Mouse (Mus musculus) intestine, embryonic 16.5 days (tissue): ENCODE data around the gene Ap1g2. TPM values are rescaled to one million over a fixed set of nuclear protein-coding genes. Genes with fewer than 3 reads are reported as not detected.

Experiments
- ATAC-seq: fragments of 200-750 bp; cut with Nextera tagmentation; 2 replicates; pipeline ENCODE4 v1.8.0; 2017; ENCODE audit warnings: moderate TSS enrichment, moderate library complexity
- H3K27ac ChIP-seq: fragments of 300-500 bp; sonication (generic); 2 replicates; pipeline ENCODE4 v1.5.1; 2014; ENCODE audit warnings: mild to moderate bottlenecking, low read length
- H3K27me3 ChIP-seq: fragments of 300-500 bp; sonication (generic); replicated peaks from 2 replicates; pipeline ENCODE4 v1.6.1; 2014; ENCODE audit warnings: low read length, control low read depth, mixed read lengths; ENCODE audit not compliant: control insufficient read depth, insufficient read depth
- H3K36me3 ChIP-seq: fragments of 300-500 bp; sonication (generic); 2 replicates; pipeline ENCODE4 v1.6.1; 2014; ENCODE audit warnings: low read length, control low read depth; ENCODE audit not compliant: control insufficient read depth, insufficient read depth
- H3K4me1 ChIP-seq: fragments of 300-500 bp; sonication (generic); 2 replicates; pipeline ENCODE4 v1.6.1; 2014; ENCODE audit warnings: low read length, control low read depth, mixed read lengths; ENCODE audit not compliant: control insufficient read depth, insufficient read depth
- H3K4me2 ChIP-seq: fragments of 300-500 bp; sonication (generic); 2 replicates; pipeline ENCODE4 v1.6.1; 2014; ENCODE audit warnings: low read depth, low read length, control low read depth
- H3K4me3 ChIP-seq: fragments of 300-500 bp; sonication (generic); 2 replicates; pipeline ENCODE4 v1.5.1; 2014; ENCODE audit warnings: mild to moderate bottlenecking, low read length
- H3K9ac ChIP-seq: fragments of 300-500 bp; sonication (generic); 2 replicates; pipeline ENCODE4 v1.6.1; 2014; ENCODE audit warnings: low read depth, low read length
- H3K9me3 ChIP-seq: fragments of 300-500 bp; sonication (generic); 2 replicates; pipeline ENCODE4 v1.6.1; 2016; ENCODE audit warnings: low read length, control low read depth; ENCODE audit not compliant: control insufficient read depth
- WGBS: fragments of 180-500 bp; shearing (Covaris S2); extraction: QIAGEN DNeasy Blood & Tissue Kit; methylation state at CpG from one replicate; pipeline ENCODE4 v1.1.7; 2014; 5-methylcytosine and 5-hydroxymethylcytosine counted together
- polyA plus RNA-seq: library from polyadenylated mRNA; unstranded; fragments of >200 nt; fragmentation: Nextera tagmentation; extraction: Ambion mirVana; gene quantifications from 2 replicates; pipeline ENCODE4 v1.2.1, GENCODE M21; 2015

Ap1g2 gene
- polyA plus RNA-seq, 1 experiment from 2014 or later, result 106 TPM

GRCm38 (mm10) chr14:55094704-55095231, 11.6 kb downstream of the Ap1g2 start, which contains the start of gene Thtpa:
Gene Thtpa, plus strand, starts transcription at chr14:55094784.
- H3K9me3 ChIP-seq, result no peaks in the 10 kb centered on the region
- H3K4me1 ChIP-seq, result peaks cover 24% of the 10 kb centered on the region
- H3K36me3 ChIP-seq, result peaks cover 16% of the 10 kb centered on the region; the same call in 1 of the 2 replicates
- no peaks in the 10 kb centered on the region for H3K27me3 ChIP-seq
- ATAC-seq, result peak; percentile 73
- peak within 1 kb of the TSS; percentile 73 for H3K4me2 ChIP-seq
- peak within 1 kb of the TSS; percentile 89 for H3K27ac ChIP-seq
- H3K9ac ChIP-seq, result peak within 1 kb of the TSS; percentile 81
- peak within 1 kb of the TSS; percentile 73 for H3K4me3 ChIP-seq
- WGBS, result under 1% methylated on average over 30 of the region's 30 CpGs

DNA sequence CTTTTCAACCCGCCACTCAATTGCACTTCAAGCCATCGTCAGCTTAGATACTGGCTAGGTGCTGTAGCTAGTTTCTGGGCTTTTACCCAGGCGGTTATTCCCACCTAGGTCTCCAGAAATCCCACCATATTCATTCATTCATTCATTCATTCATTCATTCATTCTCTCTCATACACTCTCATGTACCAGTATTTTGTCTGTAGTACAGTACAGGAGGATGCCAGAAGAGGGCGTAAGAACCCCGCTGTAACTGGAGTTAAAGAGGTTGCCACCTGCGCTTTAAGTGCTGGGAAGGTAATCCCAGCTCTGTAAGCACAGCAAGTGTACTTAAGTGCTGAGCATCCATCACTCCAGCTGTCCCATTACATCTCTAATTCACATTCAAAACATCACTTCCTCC, 12.5 kb downstream of the Ap1g2 start:
- Histone ChIP-seq H3K4me1 (peaks cover 29% of the 10 kb centered on the region), H3K27ac (no peak overlapping the region), H3K27me3 (no peaks in the 10 kb centered on the region), H3K36me3 (peaks cover 14% of the 10 kb centered on the region; the same call in 1 of the 2 replicates), H3K4me3 (peak overlapping the region; percentile 73; the same call in 1 of the 2 replicates), H3K9ac (no peak overlapping the region), H3K4me2 (peak overlapping the region; percentile 73), H3K9me3 (no peaks in the 10 kb centered on the region)
- ATAC-seq, result no peak
- WGBS, result 42% methylated on average over 6 of the region's 6 CpGs

DNA sequence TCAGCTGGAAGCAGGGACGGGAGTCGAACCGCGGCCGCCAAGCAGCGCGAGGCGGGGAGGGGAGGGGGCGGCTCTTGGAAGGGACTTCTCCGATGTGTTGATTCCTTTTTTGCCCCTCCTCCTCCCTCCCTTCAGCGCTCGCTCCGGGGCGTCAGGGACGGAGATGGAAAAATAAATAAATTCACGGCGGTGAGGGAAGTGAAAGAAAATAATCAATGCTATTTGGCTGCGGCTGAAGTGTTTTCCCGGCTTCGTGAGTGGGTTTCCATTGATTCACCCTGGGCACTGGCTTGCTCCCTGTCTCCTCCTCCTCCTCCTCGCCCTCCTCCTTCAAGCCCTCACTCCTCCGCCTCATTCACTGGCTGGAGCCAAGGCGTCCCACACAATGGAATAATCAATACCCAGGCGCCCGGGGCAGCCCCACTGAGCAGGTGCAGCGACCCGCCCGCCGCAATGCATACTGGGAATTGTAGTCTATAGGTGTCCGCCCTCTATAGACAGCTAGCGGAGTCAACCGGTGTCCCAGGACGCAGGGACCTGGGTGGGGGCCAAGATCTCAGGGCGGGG, 14.3 kb downstream of the Ap1g2 start, which contains the start of gene Zfhx2:
Gene Zfhx2 (minus strand): TSS at position 314 of the 567 bp plus-strand sequence.
- H3K36me3 ChIP-seq, result no peaks in the 10 kb centered on the region
- H3K9ac ChIP-seq, result peak within 1 kb of the TSS; percentile 76
- H3K27ac ChIP-seq, result peak within 1 kb of the TSS; percentile 68
- H3K27me3 ChIP-seq, result no peaks in the 10 kb centered on the region
- H3K9me3 ChIP-seq, result no peaks in the 10 kb centered on the region
- peak; percentile 85 for ATAC-seq
- WGBS, result under 1% methylated on average over 34 of the region's 34 CpGs
- H3K4me1 ChIP-seq, result peaks cover 25% of the 10 kb centered on the region
- peak within 1 kb of the TSS; percentile 86 for H3K4me2 ChIP-seq
- peak within 1 kb of the TSS; percentile 64 for H3K4me3 ChIP-seq

DNA sequence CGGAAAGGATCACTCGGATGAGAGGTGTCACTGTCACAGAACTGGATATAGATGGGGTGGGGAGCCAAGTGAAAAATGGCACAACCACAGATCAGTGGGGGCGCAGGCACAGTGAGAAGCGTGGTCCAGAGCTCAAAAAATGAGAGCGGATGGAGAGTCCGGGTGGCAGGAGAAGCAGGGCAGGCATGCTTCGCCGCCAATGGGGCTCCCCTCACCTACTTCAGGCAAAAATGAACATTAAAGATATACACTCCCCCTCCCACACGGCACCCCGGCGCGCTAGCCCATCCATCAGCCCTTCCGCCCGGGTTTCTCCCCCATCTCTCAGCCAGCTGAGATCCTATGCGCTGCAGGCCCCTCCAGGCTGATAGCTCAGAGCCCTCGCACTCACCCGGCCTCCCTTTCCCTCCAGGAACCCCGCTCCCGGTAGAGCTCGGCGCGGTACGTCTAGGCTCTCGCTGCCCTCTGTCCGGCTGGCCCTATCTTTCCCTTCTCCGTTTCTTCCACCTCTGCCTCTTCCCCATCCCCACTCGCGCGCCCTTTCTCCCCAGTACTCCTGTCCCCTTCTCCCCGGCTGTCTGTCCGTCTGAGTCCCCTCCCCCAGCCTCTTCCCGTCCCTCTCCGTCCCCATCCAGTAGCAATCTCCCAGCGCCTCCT, 15.1 kb downstream of the Ap1g2 start:
- Histone ChIP-seq H3K4me1 (peaks cover 19% of the 10 kb centered on the region), H3K4me2 (peak overlapping the region; percentile 86), H3K36me3 (no peaks in the 10 kb centered on the region), H3K4me3 (peak overlapping the region; percentile 64), H3K27me3 (no peaks in the 10 kb centered on the region), H3K9ac (peak overlapping the region; percentile 76), H3K9me3 (no peaks in the 10 kb centered on the region), H3K27ac (peak overlapping the region; percentile 68)
- WGBS, result 5% methylated on average over 34 of the region's 34 CpGs
- ATAC-seq, result no peak

DNA sequence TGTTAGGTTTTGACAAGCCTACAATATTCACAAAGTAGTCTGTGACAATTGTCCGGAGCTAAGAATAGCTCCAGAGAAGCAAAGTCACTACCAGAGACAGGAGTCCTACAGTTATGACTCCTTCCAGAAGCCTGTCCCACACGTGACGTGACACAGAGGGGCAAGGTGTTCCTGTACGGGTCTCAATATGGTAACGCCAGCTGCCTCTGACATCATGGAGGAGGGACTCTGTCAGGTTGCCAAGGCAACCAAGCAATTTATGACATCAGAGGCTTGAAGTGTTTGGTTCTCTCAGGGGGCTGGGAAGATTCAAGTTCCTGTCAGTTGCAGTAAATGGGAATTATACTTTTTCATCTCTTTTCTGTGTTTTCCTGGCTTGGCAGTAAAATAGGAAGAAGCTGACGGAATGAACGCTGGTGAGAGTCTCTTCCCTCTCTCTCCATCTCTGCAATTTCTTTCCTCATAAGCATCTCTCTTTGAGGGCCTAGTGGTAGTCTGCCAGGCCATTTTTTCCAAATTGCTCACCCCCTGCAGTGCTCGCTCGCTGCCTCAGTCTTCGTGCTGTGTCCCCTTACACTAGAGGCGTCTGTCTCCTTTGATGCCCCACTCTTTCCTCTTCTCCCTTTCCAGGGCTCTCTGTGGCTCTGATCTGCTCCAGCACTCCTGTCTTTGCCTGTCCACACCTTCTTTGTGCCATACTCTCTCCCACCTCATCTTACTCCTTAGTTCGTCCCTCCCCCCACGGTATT, 17.0 kb downstream of the Ap1g2 start:
- no peak overlapping the region for H3K4me2 ChIP-seq
- WGBS, result 52% methylated on average over 13 of the region's 13 CpGs

GRCm38 (mm10) chr14:55086009-55086514, 20.3 kb downstream of the Ap1g2 start:
- Histone ChIP-seq H3K4me1 (peaks cover 5% of the 10 kb centered on the region), H3K27me3 (no peaks in the 10 kb centered on the region), H3K9me3 (no peaks in the 10 kb centered on the region), H3K4me3 (no peak overlapping the region), H3K27ac (no peak overlapping the region), H3K4me2 (no peak overlapping the region), H3K9ac (no peak overlapping the region), H3K36me3 (no peaks in the 10 kb centered on the region)
- ATAC-seq, result no peak
- WGBS, result 77% methylated on average over 6 of the region's 6 CpGs

More for the DNA sequence above, 17.0 kb downstream of the Ap1g2 start:
- no peak overlapping the region for H3K9ac ChIP-seq
- H3K4me3 ChIP-seq, result no peak overlapping the region
- no peak for ATAC-seq
- H3K9me3 ChIP-seq, result no peaks in the 10 kb centered on the region
- H3K27me3 ChIP-seq, result no peaks in the 10 kb centered on the region
- H3K36me3 ChIP-seq, result no peaks in the 10 kb centered on the region
- H3K27ac ChIP-seq, result peak overlapping the region; percentile 28; the same call in 1 of the 2 replicates
- H3K4me1 ChIP-seq, result peaks cover 10% of the 10 kb centered on the region

- Histone ChIP-seq H3K4me1 (peaks cover 5% of the 10 kb centered on the region), H3K27ac (no peak overlapping the region), H3K9me3 (no peaks in the 10 kb centered on the region), H3K9ac (no peak overlapping the region), H3K4me3 (no peak overlapping the region), H3K36me3 (no peaks in the 10 kb centered on the region), H3K27me3 (no peaks in the 10 kb centered on the region), H3K4me2 (no peak overlapping the region)
- ATAC-seq, result 0 out of 2 replicates have a peak, but pooled peaks have one; percentile 29
- WGBS, result 54% methylated on average over 9 of the region's 9 CpGs
Observed at GRCm38 (mm10) chr14:55085324-55086008, 20.9 kb downstream of the Ap1g2 start.

DNA sequence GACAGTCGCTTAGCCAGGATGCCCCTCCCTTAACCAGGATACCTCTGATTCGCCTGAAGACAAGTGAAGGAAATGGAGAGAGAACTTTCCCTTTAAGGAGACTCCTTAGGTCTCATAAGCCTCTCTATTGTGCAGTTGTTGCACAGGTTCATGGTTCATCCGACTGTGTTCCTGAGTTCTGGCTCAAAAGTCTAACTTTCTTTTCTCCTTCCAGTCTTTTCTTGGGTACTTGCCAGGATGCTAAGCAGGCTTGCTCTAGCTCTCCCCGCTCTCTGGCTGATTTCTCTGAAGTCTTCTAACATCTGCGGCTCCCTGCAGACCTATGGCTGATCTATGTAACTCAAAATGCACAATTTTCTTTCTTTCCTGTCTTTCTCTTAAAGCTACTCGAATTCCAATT, 22.9 kb downstream of the Ap1g2 start:
- 65% methylated on average over 6 of the region's 6 CpGs for WGBS
- ATAC-seq, result no peak
- no peaks in the 10 kb centered on the region for H3K36me3 ChIP-seq
- no peaks in the 10 kb centered on the region for H3K27me3 ChIP-seq
- no peaks in the 10 kb centered on the region for H3K9me3 ChIP-seq
- no peak overlapping the region for H3K4me3 ChIP-seq
- H3K9ac ChIP-seq, result no peak overlapping the region
- 0 out of 2 replicates have a peak, but pooled peaks cover 7% of the 10 kb centered on the region for H3K4me1 ChIP-seq
- H3K4me2 ChIP-seq, result no peak overlapping the region
- H3K27ac ChIP-seq, result no peak overlapping the region
